Mouse (Mus musculus) cerebellum, postnatal 25 days (tissue): Measurements from ENCODE around the gene Zbed4.
"Not testable (repeated sequence)": the region's sequence is repeated elsewhere in the genome, so short reads cannot be mapped to it uniquely, and the experiment has no call there.

Experiments
- DNase-seq, 2 experiments: peaks; one replicate each; pipeline ENCODE4 v3.0.0; 2021; ENCODE audit warnings: mixed read lengths in 2 of 2

The Zbed4 gene

DNA sequence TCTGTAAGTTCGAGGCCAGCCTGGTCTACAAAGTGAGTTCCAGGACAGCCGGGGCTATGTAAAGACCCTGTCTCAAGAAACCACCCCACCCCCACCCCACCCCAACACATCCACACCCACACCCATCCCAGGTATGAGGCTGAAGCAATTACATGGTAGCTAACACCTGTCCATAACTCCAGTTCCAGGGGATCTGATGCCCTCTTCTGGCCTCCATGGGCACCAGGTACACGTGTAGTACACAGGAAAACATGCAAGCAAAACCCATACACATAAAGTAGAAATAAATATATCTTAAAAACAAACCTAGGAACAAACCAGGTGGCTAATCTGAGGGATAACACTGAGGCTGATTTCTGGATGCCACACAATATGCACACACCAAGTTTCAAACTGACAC, 61.8 kb downstream of the Zbed4 start:
- no peak for DNase-seq

DNA sequence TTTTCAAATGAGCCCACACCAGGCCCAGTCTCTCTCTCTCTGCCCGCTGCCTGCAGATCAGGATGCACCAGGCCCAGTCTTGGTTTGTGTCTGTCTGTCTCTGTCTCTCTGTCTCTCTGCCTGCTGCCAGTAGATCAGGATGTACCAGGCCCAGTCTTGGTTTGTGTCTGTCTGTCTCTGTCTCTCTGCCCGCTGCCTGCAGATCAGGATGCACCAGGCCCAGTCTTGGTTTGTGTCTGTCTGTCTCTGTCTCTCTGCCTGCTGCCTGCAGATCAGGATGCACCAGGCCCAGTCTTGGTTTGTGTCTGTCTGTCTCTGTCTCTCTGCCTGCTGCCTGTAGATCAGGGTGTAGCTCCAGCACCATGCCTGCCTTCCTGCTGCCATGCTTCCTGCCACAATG, 62.4 kb downstream of the Zbed4 start:
- DNase-seq: not testable (repeated sequence)

DNA sequence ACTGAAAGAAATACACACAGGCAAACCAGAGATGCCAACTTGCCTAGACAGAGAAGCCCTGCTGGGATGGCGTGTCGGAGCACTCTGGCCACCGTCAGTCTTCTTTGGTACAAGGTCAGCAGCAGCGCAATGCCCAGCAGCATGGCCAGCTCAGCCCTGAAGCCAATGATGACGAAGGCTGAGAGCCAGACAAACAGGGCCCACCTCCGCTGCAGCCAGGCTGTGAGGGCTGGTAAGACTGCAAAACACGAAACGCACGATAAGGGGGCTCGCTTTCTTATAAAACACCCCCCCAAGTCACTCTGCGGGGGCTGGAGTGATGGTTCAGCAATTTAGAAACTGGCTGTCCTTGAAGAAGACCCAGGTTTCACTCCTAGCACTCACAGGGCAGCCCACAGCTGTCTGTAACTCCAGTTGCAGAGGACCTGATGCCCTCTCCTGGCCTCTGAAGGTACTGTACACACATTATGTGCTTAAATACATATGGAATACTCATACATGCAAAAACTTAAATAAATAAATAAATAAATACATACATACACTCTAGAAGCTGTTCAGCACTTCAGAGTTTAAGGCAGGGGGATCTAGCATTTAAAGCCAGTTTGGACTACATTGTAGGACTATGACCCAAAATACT, 63.1 kb downstream of the Zbed4 start:
- no peak for DNase-seq

GRCm38 (mm10) chr15:88815196-88815700, 63.8 kb downstream of the Zbed4 start:
- DNase-seq: no peak

DNA sequence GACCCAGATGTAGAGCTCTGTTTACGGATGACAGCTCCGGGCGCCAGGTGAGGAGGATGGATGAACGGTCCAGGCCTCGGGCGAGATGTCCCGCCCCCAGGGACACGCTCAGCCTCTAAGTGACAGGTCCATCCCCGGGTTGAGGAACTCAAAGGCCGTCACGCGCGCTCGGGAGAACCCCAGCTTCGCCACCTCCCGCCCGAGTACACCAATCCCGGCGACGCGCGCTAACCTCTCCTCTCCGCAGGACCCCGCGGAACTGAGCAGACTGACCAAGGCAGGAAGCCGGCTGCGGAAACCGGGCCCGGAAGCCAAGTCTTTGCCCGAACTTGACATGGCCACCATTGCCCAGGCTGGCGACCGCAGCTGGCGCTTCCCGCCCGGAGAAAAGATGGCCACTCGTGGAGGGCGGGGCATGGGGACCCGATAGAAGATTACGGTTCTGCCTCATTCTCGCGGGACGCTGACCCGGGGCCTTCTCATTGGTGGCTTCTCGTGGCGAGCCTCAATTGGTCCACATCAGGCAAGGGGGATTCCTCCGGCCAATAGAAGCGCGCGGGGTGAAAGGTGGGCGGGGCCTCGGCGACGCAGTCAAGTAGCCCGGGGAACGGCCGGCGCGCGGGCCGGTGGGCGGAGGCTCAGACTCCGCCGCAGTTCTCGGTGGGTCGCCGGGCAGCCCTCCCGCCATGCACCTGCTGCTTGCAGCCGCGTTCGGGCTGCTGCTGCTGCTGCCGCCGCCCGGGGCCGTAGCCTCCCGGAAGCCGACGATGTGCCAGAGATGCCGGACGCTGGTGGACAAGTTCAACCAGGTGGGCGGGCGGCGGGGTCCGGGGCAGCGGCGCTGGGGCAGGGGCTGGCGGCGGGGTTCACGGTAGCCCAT, 67.8 kb downstream of the Zbed4 start, which contains the start of the genes Alg12 and Creld2:
Alg12 (minus strand) TSS at position 293 of the 880 bp plus-strand sequence.
Creld2 (plus strand) TSS at position 621 of the 880 bp plus-strand sequence.
- peak; percentile 99 for DNase-seq

GRCm38 (mm10) chr15:88819906-88820303, 68.4 kb downstream of the Zbed4 start:
- no peak for DNase-seq

- no peak for DNase-seq
These were observed 69.9 kb downstream of the Zbed4 start for GRCm38 (mm10) chr15:88821403-88821802.

- DNase-seq: no peak
These were observed 71.1 kb downstream of the Zbed4 start for GRCm38 (mm10) chr15:88822513-88822912.

- DNase-seq: no peak
These were observed 71.9 kb downstream of the Zbed4 start for GRCm38 (mm10) chr15:88823376-88823775.

- DNase-seq: peak in 1 of 2 experiments; percentile 46
These were observed 76.0 kb downstream of the Zbed4 start for GRCm38 (mm10) chr15:88827466-88827865.

- peak; percentile 92 to 94 for DNase-seq
These were observed 76.7 kb downstream of the Zbed4 start for GRCm38 (mm10) chr15:88827991-88828799.

GRCm38 (mm10) chr15:88828800-88829705, 77.6 kb downstream of the Zbed4 start:
- peak; percentile 94 to 97 for DNase-seq

DNA sequence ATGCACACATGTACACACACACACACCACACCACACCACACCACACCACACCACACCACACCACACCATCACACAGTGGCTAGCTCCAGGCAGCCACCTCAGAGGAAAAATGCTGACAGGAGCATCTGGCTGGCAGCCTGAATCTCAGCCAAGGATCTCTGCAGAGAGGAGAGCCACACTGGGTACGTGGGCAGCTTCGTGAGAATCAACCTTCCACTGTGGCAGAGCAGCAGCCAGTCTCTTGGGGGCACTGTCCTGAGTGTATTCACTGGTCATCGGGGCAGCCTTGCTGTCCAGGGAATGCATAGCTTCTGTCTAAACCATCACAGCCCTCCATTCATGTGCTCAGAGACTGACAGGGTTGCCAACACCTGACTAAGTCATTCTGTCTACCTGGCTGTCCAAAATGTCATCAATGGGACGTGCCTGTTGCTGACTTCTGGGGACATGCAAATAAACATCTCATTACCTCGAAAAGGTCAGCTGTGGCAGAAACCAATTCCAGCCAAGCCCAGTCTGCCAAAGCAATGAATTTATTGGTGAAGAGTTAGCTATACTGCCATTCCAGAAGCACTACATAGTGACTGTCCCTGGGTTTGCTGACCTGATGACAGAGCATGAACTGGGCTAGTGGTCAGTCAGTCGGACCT, 78.5 kb downstream of the Zbed4 start:
- no peak for DNase-seq

DNA sequence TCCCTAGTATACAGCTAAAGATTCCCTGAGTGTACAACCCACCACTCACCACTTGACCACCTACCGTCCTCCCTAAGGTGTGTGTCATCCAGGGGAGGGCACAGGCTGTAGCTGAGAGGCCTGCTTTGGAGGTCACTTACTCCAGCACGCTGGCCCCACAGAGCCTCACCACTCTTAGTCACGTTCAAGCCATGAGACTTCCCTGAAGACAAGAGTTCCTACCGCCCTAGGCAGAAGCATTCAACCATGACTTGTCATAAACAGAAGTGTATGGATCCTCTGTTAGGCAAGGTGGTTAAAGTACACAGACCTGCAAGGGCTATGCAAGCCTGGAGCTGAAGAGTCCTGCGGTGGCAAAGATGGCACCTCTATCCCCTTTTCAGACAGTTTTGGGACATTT, 79.2 kb downstream of the Zbed4 start:
- DNase-seq: no peak

DNA sequence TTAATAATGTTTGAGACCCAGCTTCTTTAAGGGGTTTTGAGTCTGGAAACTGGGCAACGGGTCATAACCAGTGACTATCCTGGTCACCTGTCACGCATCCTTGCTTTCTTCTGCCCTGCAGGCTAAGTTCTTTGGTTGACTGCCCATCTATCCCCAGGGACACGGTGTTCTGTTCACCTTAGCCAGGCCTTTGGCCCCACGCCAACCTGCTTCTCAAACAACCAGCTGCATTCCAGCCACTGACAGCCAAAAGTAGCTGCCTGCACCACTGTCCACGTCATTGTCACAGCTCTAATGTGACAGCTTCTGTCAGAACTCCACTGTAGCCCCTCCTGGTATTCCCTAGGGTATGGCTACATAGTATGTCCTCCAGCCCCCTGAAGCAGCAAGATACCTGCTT, 80.0 kb downstream of the Zbed4 start:
- no peak for DNase-seq

DNA sequence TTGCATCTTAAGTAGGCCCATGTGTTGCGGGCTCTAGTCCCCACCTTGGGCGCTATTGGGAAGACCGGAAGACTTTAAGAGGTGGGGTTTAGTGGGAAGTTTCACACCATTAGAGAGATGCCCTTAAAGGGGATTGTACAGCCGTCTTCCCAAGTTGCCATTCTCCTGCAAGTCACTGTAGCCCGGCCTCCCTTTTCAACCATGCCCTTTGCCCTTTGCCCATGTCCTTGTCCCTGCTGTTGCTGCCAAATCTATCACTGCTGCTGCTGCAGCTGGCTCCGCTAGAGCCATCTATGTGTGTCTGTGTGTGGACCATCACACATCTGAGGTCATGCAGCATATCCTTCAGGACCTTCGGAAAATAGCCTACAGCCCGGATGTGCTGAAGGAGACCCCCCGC, 81.1 kb downstream of the Zbed4 start:
- no peak for DNase-seq
